ENCODE assay signal across 8 mouse cellular contexts in genomic region chr4:143324925-143325624, GRCm38 (mm10). TPM values are rescaled to one million over a fixed set of nuclear protein-coding genes. Genes with fewer than 3 reads are reported as not detected.
DNase-seq lines count a peak whose midpoint lies in the region; ATAC-seq lines count a peak whose summit lies in the region.

No protein-coding gene starts in this region.

- H3K27ac ChIP-seq in heart, embryonic 13.5 days (replicated peaks) = no peak overlapping the region
- H3K27ac ChIP-seq in embryonic facial prominence, embryonic 10.5 days (replicated peaks) = peak overlapping the region; percentile 71
- H3K27ac ChIP-seq in hindbrain, embryonic 14.5 days = no peak overlapping the region
- peak overlapping the region; percentile 26; the same call in 1 of the 2 replicates for H3K27ac ChIP-seq in midbrain, embryonic 11.5 days (ENCODE audit: low read depth, low read length)

- no peaks in the 10 kb centered on the region for H3K27me3 ChIP-seq in heart, embryonic 13.5 days (replicated peaks)
- H3K27me3 ChIP-seq in embryonic facial prominence, embryonic 10.5 days (replicated peaks; ENCODE audit: low read depth, poor library complexity, severe bottlenecking) = no peaks in the 10 kb centered on the region
- H3K27me3 ChIP-seq in hindbrain, embryonic 14.5 days (ENCODE audit: control insufficient read depth, insufficient read depth, low read length) = no peaks in the 10 kb centered on the region
- no peaks in the 10 kb centered on the region for H3K27me3 ChIP-seq in midbrain, embryonic 11.5 days (ENCODE audit: control insufficient read depth, insufficient read depth, low read length)

- DNase-seq in heart, postnatal 25 days (ENCODE audit: low spot score) = no peak
- DNase-seq in embryonic facial prominence, embryonic 10.5 days (ENCODE audit: low spot score) = no peak
- no peak for DNase-seq in hindbrain, embryonic 14.5 days (ENCODE audit: low spot score)
- DNase-seq in midbrain, embryonic 11.5 days (ENCODE audit: low spot score, missing footprints) = peak; percentile 92
- DNase-seq in cerebellum, adult 9-10 months = no peak
- DNase-seq in adrenal gland, adult 18-20 months (ENCODE audit: low spot score in 2 of 2) = no peak
- no peak for DNase-seq in spleen, adult 18-20 months

- peaks cover 8% of the 10 kb centered on the region for H3K4me1 ChIP-seq in heart, embryonic 13.5 days
- peaks cover 29% of the 10 kb centered on the region for H3K4me1 ChIP-seq in embryonic facial prominence, embryonic 10.5 days
- H3K4me1 ChIP-seq in hindbrain, embryonic 14.5 days (replicated peaks; ENCODE audit: control insufficient read depth, insufficient read depth, low read length) = peaks cover 10% of the 10 kb centered on the region
- H3K4me1 ChIP-seq in midbrain, embryonic 11.5 days (ENCODE audit: control insufficient read depth, insufficient read depth, low read length) = peaks cover 11% of the 10 kb centered on the region

- H3K36me3 ChIP-seq in heart, embryonic 13.5 days = no peaks in the 10 kb centered on the region
- peaks cover 7% of the 10 kb centered on the region; the same call in 1 of the 2 replicates for H3K36me3 ChIP-seq in embryonic facial prominence, embryonic 10.5 days (replicated peaks)
- no peaks in the 10 kb centered on the region for H3K36me3 ChIP-seq in hindbrain, embryonic 14.5 days (replicated peaks; ENCODE audit: control insufficient read depth, insufficient read depth)
- H3K36me3 ChIP-seq in midbrain, embryonic 11.5 days (ENCODE audit: control insufficient read depth, insufficient read depth, low read length) = no peaks in the 10 kb centered on the region

- peak overlapping the region; percentile 73 for H3K9ac ChIP-seq in heart, embryonic 13.5 days
- peak overlapping the region; percentile 22; the same call in 1 of the 2 replicates for H3K9ac ChIP-seq in hindbrain, embryonic 14.5 days
- peak overlapping the region; percentile 37; the same call in 1 of the 2 replicates for H3K9ac ChIP-seq in midbrain, embryonic 11.5 days (ENCODE audit: low read length)

- WGBS in heart, embryonic 13.5 days = 22% methylated on average over 15 of the region's 15 CpGs
- WGBS in embryonic facial prominence, embryonic 10.5 days = 19% methylated on average over 15 of the region's 15 CpGs
- 12% methylated on average over 15 of the region's 15 CpGs for whole genome bisulfite sequencing in hindbrain, embryonic 14.5 days
- WGBS in midbrain, embryonic 11.5 days = 33% methylated on average over 15 of the region's 15 CpGs

- no peak for ATAC-seq in heart, embryonic 13.5 days (ENCODE audit: extremely low read depth, insufficient number of reproducible peaks, low FRiP score, low TSS enrichment)
- ATAC-seq in hindbrain, embryonic 14.5 days (ENCODE audit: low FRiP score) = peak; percentile 25
- peak; percentile 47 for ATAC-seq in midbrain, embryonic 11.5 days (ENCODE audit: low FRiP score)

- H3K4me2 ChIP-seq in heart, embryonic 13.5 days = peak overlapping the region; percentile 78
- peak overlapping the region; percentile 55 for H3K4me2 ChIP-seq in hindbrain, embryonic 14.5 days (replicated peaks)
- H3K4me2 ChIP-seq in midbrain, embryonic 11.5 days = peak overlapping the region; percentile 44

- no peaks in the 10 kb centered on the region for H3K9me3 ChIP-seq in heart, embryonic 13.5 days
- H3K9me3 ChIP-seq in embryonic facial prominence, embryonic 10.5 days = no peaks in the 10 kb centered on the region
- H3K9me3 ChIP-seq in hindbrain, embryonic 14.5 days (ENCODE audit: control insufficient read depth, low read length) = no peaks in the 10 kb centered on the region
- no peaks in the 10 kb centered on the region for H3K9me3 ChIP-seq in midbrain, embryonic 11.5 days (ENCODE audit: control insufficient read depth, low read length)

- intact Hi-C loops in heart, postnatal 25 days (cut with DNase I) = loop anchor here (2.0 to 10.0 kb wide), 2 partner anchors 56 to 300 kb away; no protein-coding TSS in a partner anchor

- peak overlapping the region; percentile 48 for H3K4me3 ChIP-seq in heart, embryonic 13.5 days
- peak overlapping the region; percentile 43 for H3K4me3 ChIP-seq in embryonic facial prominence, embryonic 10.5 days
- peak overlapping the region; percentile 24 for H3K4me3 ChIP-seq in hindbrain, embryonic 14.5 days (replicated peaks; ENCODE audit: low read length)
- peak overlapping the region; percentile 5; the same call in 1 of the 2 replicates for H3K4me3 ChIP-seq in midbrain, embryonic 11.5 days (ENCODE audit: low read depth, low read length)

RNA-seq across cellular contexts. Expression of gene Lrrc38, which starts 24.5 kb away (rescaled TPM):
- 0.17 and 0.40 TPM in 2 replicates for polyA plus RNA-seq in heart, embryonic 13.5 days (2015; fragmentation: Nextera tagmentation; extraction: Ambion mirVana)
- under 1 TPM; 0.21 to 0.22 TPM for total RNA-seq in heart, postnatal 25 days (2021)
- polyA plus RNA-seq in embryonic facial prominence, embryonic 10.5 days (2016; fragmentation: Nextera tagmentation; extraction: Ambion mirVana) = 0.10 TPM in 1 of 2 replicates, not detected in the other
- polyA plus RNA-seq in hindbrain, embryonic 14.5 days (2014; fragmentation: Nextera tagmentation; extraction: Ambion mirVana) = 0.40 and 0.51 TPM in 2 replicates
- 0.08 and 0.27 TPM in 2 replicates for polyA plus RNA-seq in midbrain, embryonic 11.5 days (2014; fragmentation: Nextera tagmentation; extraction: Ambion mirVana)
- total RNA-seq in adrenal gland, adult 18-20 months (2021) = under 1 TPM in 1 of 2 experiments, not detected in 1; 0.43 TPM

RNA-seq across cellular contexts. Expression of gene Pdpn, which starts 25.7 kb away (rescaled TPM):
- polyA plus RNA-seq in heart, embryonic 13.5 days (2015; fragmentation: Nextera tagmentation; extraction: Ambion mirVana) = 25.4 and 28.0 TPM in 2 replicates
- 1 to 10 TPM; 7.8 to 8.3 TPM for total RNA-seq in heart, postnatal 25 days (2021)
- 38.0 and 43.0 TPM in 2 replicates for polyA plus RNA-seq in embryonic facial prominence, embryonic 10.5 days (2016; fragmentation: Nextera tagmentation; extraction: Ambion mirVana)
- polyA plus RNA-seq in hindbrain, embryonic 14.5 days (2014; fragmentation: Nextera tagmentation; extraction: Ambion mirVana) = 56.6 and 59.6 TPM in 2 replicates
- 119 and 125 TPM in 2 replicates for polyA plus RNA-seq in midbrain, embryonic 11.5 days (2014; fragmentation: Nextera tagmentation; extraction: Ambion mirVana)
- 10 to 100 TPM in 1 of 2 experiments, 1 to 10 TPM in 1; 5.8 to 10.6 TPM for total RNA-seq in adrenal gland, adult 18-20 months (2021)

Comparison
In these comparisons a context has a peak if more than half of its experiments do, and no peak if none do; other contexts are left out.
1. H3K27ac ChIP-seq: peak in embryonic facial prominence, embryonic 10.5 days (single experiment) and midbrain, embryonic 11.5 days (single experiment); none in heart, embryonic 13.5 days (single experiment) and hindbrain, embryonic 14.5 days (single experiment).
2. H3K9ac ChIP-seq: peak in every context shown above with its lines; median percentile 73 in heart, embryonic 13.5 days; 37 in midbrain, embryonic 11.5 days; 22 in hindbrain, embryonic 14.5 days.
3. Peak in every context shown above with its lines, with median percentiles within 50 percentile points of each other: H3K4me2 ChIP-seq and H3K4me3 ChIP-seq.